Mouse (Mus musculus) forebrain, embryonic 15.5 days (tissue): ENCODE measurements at regions not wholly inside any gene's neighbourhood (a gene's known extent, or its start where the extent isn't known, plus 50 kb on each side); places are given as distances from the start of the nearest gene placed in this dataset.

ENCODE experiments used
- ATAC-seq: fragments of 200-750 bp; cut with Nextera tagmentation; replicated peaks from 2 replicates; pipeline ENCODE4 v1.8.0; 2017; ENCODE audit warnings: mild to moderate bottlenecking, moderate TSS enrichment, moderate library complexity
- H3K27ac ChIP-seq: fragments of 300-500 bp; sonication (generic); replicated peaks from 2 replicates; pipeline ENCODE4 v1.5.1; 2015; ENCODE audit warnings: mild to moderate bottlenecking, inconsistent platforms
- H3K27me3 ChIP-seq: fragments of 300-500 bp; sonication (generic); 2 replicates; pipeline ENCODE4 v1.6.1; 2015; ENCODE audit warnings: inconsistent platforms
- H3K36me3 ChIP-seq: fragments of 300-500 bp; sonication (generic); 2 replicates; pipeline ENCODE4 v1.6.1; 2015; ENCODE audit warnings: mild to moderate bottlenecking, inconsistent platforms
- H3K4me1 ChIP-seq: fragments of 300-500 bp; sonication (generic); 2 replicates; pipeline ENCODE4 v1.6.1; 2015; ENCODE audit warnings: inconsistent platforms
- H3K4me2 ChIP-seq: fragments of 300-500 bp; sonication (generic); replicated peaks from 2 replicates; pipeline ENCODE4 v1.6.1; 2015; ENCODE audit warnings: mild to moderate bottlenecking, inconsistent platforms
- H3K4me3 ChIP-seq: fragments of 300-500 bp; sonication (generic); 2 replicates; pipeline ENCODE4 v1.5.1; 2015; ENCODE audit warnings: mild to moderate bottlenecking, inconsistent platforms
- H3K9ac ChIP-seq: fragments of 300-500 bp; sonication (generic); replicated peaks from 2 replicates; pipeline ENCODE4 v1.6.1; 2015; ENCODE audit warnings: mild to moderate bottlenecking, inconsistent platforms
- H3K9me3 ChIP-seq: fragments of 300-500 bp; sonication (generic); 2 replicates; pipeline ENCODE4 v1.6.1; 2016; ENCODE audit warnings: inconsistent platforms
- WGBS: fragments of 180-500 bp; shearing (Covaris S2); methylation state at CpG from one replicate; pipeline ENCODE4 v1.1.7; 2015; ENCODE audit warnings: mixed read lengths; 5-methylcytosine and 5-hydroxymethylcytosine counted together

- ATAC-seq, result peak; percentile 91
- Histone ChIP-seq H3K9me3 (no peaks in the 10 kb centered on the region), H3K4me3 (no peak overlapping the region), H3K27ac (peak overlapping the region; percentile 85), H3K36me3 (no peaks in the 10 kb centered on the region), H3K4me1 (peaks cover 19% of the 10 kb centered on the region), H3K4me2 (no peak overlapping the region), H3K27me3 (no peaks in the 10 kb centered on the region), H3K9ac (peak overlapping the region; percentile 5)
- 3% methylated on average over 11 of the region's 11 CpGs for WGBS
These were observed 50.6 kb upstream of the 4933402D24Rik start for GRCm38 (mm10) chr1:63819536-63820254.
